Mouse (Mus musculus): ENCODE measurements around the gene Ccm2.
"Not testable (repeated sequence)": the region's sequence is repeated elsewhere in the genome, so short reads cannot be mapped to it uniquely, and the experiment has no call there.

Ccm2 gene

DNA sequence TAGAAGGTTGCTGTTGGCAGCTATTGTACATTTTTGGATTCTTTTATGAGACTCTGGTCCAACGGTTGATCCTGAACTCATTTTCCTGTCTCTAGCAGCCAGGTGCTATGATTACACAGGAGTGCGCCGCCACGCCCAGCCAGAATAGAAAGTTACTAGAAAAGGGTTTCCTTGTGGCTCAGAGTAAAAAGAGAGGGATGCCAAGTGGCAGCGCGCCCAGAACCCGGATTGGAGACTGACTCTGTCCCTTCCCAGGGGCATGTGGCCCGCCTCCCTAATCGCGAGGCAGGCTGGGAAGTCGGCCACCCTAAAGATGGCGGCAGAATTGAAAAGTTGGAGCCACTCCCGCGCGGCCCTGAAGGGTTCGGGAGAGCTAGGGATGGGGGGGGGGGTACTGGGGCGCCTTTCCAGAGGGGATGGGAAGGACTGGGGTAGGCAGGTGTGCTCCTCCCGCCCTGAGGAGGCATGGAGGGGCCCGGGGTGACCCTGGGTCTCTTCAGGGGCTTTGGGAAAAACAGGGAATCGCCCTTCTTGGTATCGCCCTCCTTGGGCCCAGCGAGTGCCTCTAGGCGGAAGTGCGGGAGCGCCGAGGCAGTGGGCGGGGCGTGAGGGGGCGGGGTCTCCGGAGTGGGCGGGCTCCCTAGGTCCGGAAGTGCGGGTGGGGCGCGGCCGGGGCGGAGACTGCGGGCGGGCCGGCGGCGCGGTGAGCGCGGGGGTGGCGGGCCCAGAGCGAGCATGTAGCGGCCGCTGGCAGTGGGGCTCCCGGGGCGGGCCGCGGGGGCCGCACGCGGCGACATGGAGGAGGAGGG, at the start of gene Ccm2:
Gene Ccm2 (plus strand): TSS at position 683 of the 809 bp plus-strand sequence.
- peak; percentile 89 for DNase-seq (ENCODE audit: low read depth, low spot score)

DNA sequence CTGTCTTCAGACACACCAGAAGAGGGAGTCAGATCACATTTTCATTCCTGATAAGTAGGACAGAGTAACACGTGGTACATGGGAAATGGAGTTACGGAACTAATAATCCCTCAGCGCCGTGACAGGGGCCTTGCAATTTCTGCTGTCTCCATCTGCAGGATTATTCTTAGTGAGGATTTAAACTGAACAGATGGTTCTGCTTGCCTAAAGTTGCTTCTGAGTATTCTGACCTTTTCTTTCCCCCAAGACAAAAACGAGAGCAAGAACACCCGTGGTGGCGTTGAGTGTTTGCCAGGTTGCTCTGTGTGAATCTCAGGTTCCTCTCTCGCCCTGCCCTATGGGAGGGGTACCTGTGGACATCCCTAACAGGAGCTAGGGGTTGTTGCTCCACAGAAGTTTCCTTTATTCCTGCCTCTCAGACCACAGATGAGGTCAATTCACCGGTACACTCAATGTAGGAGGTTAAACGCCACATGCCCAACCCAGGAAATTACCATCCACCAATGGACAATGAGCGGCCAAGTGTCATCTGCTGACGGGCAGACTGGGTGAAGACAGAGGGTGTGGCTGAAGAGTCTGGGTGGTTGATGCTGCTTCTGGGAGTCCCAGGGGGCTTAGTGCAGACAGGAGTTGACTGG, 49.3 kb upstream of the Ccm2 start:
- DNase-seq (ENCODE audit: low read depth, low spot score): no peak

DNA sequence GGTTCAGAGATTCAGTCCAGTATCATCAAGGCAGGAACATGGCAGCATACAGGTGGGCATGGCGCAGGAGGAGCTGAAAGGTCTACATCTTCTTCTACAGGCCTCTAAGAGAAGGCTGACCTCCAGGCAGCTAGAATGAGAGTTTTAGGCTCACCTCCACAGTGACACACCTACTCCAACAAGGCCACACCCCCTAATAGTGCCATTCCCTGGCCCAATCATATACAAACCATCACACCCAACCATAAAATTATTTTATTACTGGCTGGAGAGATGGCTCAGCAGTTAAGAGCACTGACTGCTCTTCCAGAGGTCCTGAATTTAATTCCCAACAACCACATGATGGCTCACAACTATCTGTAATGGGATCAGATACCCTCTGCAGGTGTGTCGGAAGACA, 44.2 kb upstream of the Ccm2 start:
- no peak for DNase-seq (ENCODE audit: low read depth, low spot score)

- DNase-seq (ENCODE audit: low read depth, low spot score): no peak
These were observed 42.5 kb upstream of the Ccm2 start for GRCm38 (mm10) chr11:6504226-6504625.

GRCm38 (mm10) chr11:6504689-6505088, 42.0 kb upstream of the Ccm2 start:
- no peak for DNase-seq (ENCODE audit: low read depth, low spot score)

GRCm38 (mm10) chr11:6506516-6506915, 40.2 kb upstream of the Ccm2 start:
- no peak for DNase-seq (ENCODE audit: low read depth, low spot score)

DNA sequence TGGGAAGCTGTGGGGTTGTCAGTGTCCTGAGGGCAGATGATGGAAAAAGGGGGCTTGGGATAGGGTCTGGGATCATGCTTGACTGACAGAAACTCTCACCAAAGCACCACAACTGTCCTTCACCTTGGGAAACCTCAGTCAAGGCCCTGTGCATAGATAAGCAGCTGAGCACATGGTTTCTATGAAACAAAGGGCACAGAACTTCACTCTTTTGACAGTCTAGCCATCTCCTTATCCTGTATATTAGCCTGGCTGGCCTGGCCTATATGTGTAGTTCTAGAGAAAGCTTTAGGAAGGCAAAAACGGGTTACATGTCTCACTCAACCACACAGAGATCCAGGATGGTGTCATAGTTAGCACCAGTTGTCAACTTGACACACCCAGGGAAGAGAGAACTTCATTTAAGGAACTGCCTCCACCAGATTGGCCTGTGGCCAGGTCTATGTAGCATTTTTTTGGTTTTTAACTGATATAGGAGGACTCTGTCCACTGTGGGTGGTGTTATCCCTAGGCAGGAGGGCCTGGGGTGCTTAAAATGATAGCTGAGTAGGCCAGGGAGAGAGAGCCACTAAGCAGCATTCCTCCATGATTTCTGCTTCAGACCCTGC, 38.3 kb upstream of the Ccm2 start:
- DNase-seq (ENCODE audit: low read depth, low spot score): no peak

- no peak for DNase-seq (ENCODE audit: low read depth, low spot score)
These were observed 31.9 kb upstream of the Ccm2 start for GRCm38 (mm10) chr11:6514837-6515236.

GRCm38 (mm10) chr11:6519491-6520033, 27.1 kb upstream of the Ccm2 start:
- DNase-seq (ENCODE audit: low read depth, low spot score): no peak

DNA sequence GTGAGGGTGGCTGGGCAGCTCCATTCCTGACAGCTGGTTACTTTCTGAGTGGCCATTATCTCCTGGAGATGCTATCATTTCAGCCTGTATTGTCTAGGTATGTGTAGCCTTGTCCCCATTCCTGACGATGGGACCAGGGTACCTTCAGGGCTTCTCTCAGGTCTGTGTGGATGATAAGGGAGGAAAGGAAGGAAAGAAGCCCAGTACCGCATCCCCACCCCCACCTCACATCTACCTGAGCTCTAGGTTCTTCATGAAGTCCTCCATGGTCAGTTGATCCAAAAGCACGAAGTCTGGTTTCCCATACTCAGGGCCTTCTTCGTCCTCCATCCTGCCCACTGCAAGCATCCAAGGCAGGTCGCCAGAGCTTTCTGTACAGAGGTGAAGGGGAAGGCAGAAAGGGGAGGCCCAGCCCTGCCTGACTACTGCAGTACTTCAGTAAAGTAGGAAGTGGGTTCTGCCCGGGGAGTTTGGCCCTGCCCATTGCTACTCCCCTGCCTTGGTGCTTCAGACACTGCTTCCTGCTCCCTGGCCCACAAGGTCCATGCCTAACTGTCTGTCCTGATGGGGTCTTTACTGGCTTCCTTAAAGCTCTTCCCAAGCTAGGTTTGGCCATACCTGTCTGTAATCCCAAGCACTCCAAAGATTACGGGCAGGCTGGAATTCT, 26.0 kb upstream of the Ccm2 start, which contains the start of gene Myo1g:
Gene Myo1g (minus strand): TSS at position 459 of the 667 bp plus-strand sequence.
- no peak for DNase-seq (ENCODE audit: low read depth, low spot score)

GRCm38 (mm10) chr11:6522782-6523525, 23.7 kb upstream of the Ccm2 start:
- no peak for DNase-seq (ENCODE audit: low read depth, low spot score)

DNA sequence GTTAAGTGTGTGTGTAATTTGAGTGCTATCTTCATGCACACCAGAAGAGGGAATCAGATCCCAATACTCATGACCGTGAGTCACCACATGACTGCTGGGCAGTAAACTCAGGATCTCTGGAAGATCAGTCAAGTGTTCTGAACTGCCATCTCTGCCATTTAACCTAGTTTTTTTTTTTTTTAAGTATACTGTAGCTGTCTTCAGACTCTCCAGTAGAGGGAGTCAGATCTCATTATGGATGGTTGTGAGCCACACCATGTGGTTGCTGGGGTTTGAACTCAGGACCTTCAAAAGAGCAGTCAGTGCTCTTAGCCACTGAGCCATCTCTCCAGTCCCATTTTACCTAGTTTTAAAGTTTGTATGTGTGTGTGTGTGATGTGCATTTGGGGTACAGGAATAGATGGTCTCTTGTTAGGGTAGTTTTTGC, 23.0 kb upstream of the Ccm2 start:
- DNase-seq (ENCODE audit: low read depth, low spot score): no peak

DNA sequence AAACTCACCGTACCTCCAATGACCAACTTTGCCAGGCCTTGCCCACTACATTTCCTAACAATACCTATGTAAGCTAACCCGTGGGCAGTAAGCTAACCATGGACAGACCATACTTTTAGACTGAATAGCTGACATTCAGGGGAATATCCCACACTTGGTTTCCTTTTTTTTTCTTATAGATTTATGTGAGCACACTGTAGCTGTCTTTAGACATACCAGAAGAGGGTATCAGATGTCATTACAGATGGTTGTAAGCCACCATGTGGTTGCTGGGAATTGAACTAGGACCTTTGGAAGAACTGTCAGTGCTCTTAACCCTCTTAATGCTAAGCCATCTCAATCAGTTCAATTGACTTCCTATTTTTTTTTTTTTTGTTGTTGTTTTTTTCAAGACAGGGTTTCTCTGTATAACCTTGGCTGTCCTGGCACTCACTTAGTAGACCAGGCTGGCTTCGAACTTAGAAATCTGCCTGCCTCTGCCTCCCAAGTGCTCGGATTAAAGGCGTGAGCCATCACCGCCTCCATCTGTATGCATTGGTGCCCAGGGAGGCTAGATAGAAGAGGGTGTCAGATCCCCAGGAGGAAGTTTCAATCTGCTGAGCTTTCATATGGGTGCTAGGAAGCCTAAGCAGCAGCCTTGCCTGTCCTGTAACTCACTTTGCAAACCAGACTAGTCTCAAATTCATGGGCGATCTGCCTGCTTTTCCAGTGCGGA, 22.4 kb upstream of the Ccm2 start:
- no peak for DNase-seq (ENCODE audit: low read depth, low spot score)

DNA sequence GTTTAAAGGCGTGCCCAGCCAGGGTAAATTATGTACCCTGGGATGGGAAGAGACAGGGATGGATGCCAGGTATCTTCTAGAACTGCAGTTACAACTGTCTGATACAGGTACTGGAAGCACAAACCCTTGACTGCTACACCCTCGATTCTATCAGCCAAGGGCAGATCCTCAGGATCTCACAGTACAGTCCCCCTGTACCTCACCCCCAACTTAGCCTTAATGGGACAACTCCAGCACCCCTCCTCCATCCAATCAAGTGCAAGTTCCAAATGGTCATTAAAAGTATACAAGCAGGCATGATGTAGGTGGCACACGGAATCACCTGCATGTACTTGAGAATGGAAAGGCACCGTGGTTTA, 21.8 kb upstream of the Ccm2 start:
- no peak for DNase-seq (ENCODE audit: low read depth, low spot score)

GRCm38 (mm10) chr11:6525241-6525640, 21.4 kb upstream of the Ccm2 start:
- no peak for DNase-seq (ENCODE audit: low read depth, low spot score)

GRCm38 (mm10) chr11:6526526-6527255, 20.0 kb upstream of the Ccm2 start:
- DNase-seq (ENCODE audit: low read depth, low spot score): not testable (repeated sequence)

GRCm38 (mm10) chr11:6527256-6528185, 19.2 kb upstream of the Ccm2 start:
- DNase-seq (ENCODE audit: low read depth, low spot score): no peak

DNA sequence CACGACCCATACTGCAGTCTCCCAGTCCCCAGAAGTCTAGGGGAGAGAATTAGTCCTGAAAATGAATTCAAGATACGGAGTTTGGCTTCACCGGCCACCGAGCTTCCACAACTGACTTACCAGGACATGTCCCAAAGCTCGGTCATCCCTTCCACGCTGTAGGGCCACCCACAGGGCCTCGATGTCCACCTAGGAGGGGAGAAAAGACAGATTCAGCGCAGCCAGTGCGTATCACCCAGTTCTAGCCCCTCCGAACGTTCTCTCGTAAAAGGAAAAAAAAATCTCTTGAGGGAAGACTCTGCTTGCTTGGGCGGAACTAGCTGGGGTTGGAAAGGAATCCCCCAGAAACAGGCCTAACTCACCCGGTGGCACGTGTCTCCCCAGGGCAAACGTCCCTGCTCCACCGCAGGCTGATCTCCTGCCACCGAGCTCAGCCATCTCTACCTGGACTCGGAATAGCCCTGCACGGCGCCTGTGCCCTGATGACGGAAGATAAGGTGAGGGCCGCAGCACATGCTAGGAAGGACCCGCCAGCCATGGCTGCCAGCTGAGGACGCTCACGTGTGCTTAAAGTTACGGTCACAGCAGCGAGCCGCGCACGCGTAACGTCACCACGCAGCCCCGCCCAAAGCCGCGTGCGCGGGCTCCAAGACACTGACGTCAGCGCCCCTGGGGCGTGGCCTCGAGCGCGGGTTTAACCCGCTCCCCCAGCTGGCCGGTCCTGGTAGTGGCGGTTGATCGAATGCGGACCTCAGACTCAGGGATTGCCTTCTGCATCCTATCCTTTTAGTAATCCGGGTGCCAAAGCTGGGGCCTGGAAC, 18.3 kb upstream of the Ccm2 start:
- DNase-seq (ENCODE audit: low read depth, low spot score): peak; percentile 92
